ENCODE assay signal across 26 mouse cellular contexts in genomic region chr3:141948506-141948905, GRCm38 (mm10).
"Had no signal": no experiment of that assay in that cellular context is flagged by ENCODE, and none has a peak within 500 bp of the region (broad histone marks: within the 10 kb centered on the region; RNA-seq: fewer than 3 reads in every experiment).

No protein-coding gene starts in this region.

- H3K36me3 ChIP-seq: heart, embryonic 10.5 days; heart, embryonic 12.5 days; hindbrain, embryonic 10.5 days; hindbrain, embryonic 12.5 days; intestine, embryonic 15.5 days; limb, embryonic 12.5 days; liver, embryonic 12.5 days had no signal

- H3K4me1 ChIP-seq: heart, embryonic 12.5 days; intestine, embryonic 15.5 days; liver, embryonic 12.5 days had no signal

- DNase-seq: gastrocnemius, adult 2 months; gastrocnemius, postnatal 10 days; gastrocnemius, postnatal 25 days; heart, adult 18-20 months; heart, postnatal 10 days; heart, postnatal 4 days; kidney, adult 18-20 months; kidney, adult 8-10 months; kidney, postnatal 10 days; kidney, postnatal 25 days; kidney, postnatal 4 days; layer of hippocampus, postnatal 36 days; left cerebral cortex, postnatal 4 days had no signal

- ATAC-seq: hindbrain, embryonic 16.5 days; inflammation-experienced regulatory T-cells, adult 6 months; intestine, embryonic 15.5 days; intestine, postnatal 0 days; liver, embryonic 12.5 days had no signal

- H3K9me3 ChIP-seq: heart, embryonic 10.5 days; heart, embryonic 12.5 days; hindbrain, embryonic 10.5 days; hindbrain, embryonic 12.5 days; intestine, embryonic 15.5 days; limb, embryonic 12.5 days; liver, embryonic 12.5 days had no signal

- H3K27me3 ChIP-seq: heart, embryonic 12.5 days; hindbrain, embryonic 12.5 days; intestine, embryonic 15.5 days; limb, embryonic 12.5 days; liver, embryonic 12.5 days had no signal

- H3K4me3 ChIP-seq: gastrocnemius, adult 2 months; heart, embryonic 10.5 days; heart, embryonic 12.5 days; hindbrain, embryonic 10.5 days; hindbrain, embryonic 12.5 days; intestine, embryonic 15.5 days; layer of hippocampus, adult 2 months; limb, embryonic 12.5 days; liver, embryonic 12.5 days had no signal

- H3K4me2 ChIP-seq: heart, embryonic 12.5 days; hindbrain, embryonic 12.5 days; hindbrain, embryonic 14.5 days; intestine, embryonic 15.5 days; limb, embryonic 12.5 days; liver, embryonic 12.5 days had no signal

- H3K27ac ChIP-seq: gastrocnemius, adult 2 months; heart, embryonic 10.5 days; hindbrain, embryonic 10.5 days; hindbrain, embryonic 12.5 days; hindbrain, embryonic 14.5 days; intestine, embryonic 15.5 days; layer of hippocampus, adult 2 months; limb, embryonic 12.5 days; liver, embryonic 12.5 days; liver, embryonic 14.5 days had no signal

- H3K9ac ChIP-seq: heart, embryonic 12.5 days; hindbrain, embryonic 12.5 days; hindbrain, embryonic 14.5 days; intestine, embryonic 15.5 days; limb, embryonic 12.5 days; liver, embryonic 12.5 days; liver, embryonic 14.5 days had no signal
